Mouse (Mus musculus): Measurements from ENCODE around the gene Laptm4a.
A peak's percentile ranks its signal among the peaks of the same experiment; 100 is the strongest.

Laptm4a gene

GRCm38 (mm10) chr12:8921394-8922368 is at the start of gene Laptm4a:
Gene Laptm4a (plus strand): TSS chr12:8921664.
- DNase-seq (ENCODE audit: low read depth, low spot score), result peak; percentile 99

- no peak for DNase-seq (ENCODE audit: low read depth, low spot score)
These were observed 45.9 kb upstream of the Laptm4a start for GRCm38 (mm10) chr12:8875583-8875982.

- no peak for DNase-seq (ENCODE audit: low read depth, low spot score)
These were observed 44.6 kb upstream of the Laptm4a start for GRCm38 (mm10) chr12:8876865-8877264.

- DNase-seq (ENCODE audit: low read depth, low spot score), result no peak
These were observed 44.1 kb upstream of the Laptm4a start for GRCm38 (mm10) chr12:8877413-8877812.

- DNase-seq (ENCODE audit: low read depth, low spot score), result no peak
These were observed 42.7 kb upstream of the Laptm4a start for GRCm38 (mm10) chr12:8878752-8879151.

GRCm38 (mm10) chr12:8879389-8879788 is 42.1 kb upstream of the Laptm4a start:
- no peak for DNase-seq (ENCODE audit: low read depth, low spot score)

GRCm38 (mm10) chr12:8881736-8882135 is 39.7 kb upstream of the Laptm4a start:
- DNase-seq (ENCODE audit: low read depth, low spot score), result no peak

GRCm38 (mm10) chr12:8882376-8882775 is 39.1 kb upstream of the Laptm4a start:
- no peak for DNase-seq (ENCODE audit: low read depth, low spot score)

- no peak for DNase-seq (ENCODE audit: low read depth, low spot score)
These were observed 36.9 kb upstream of the Laptm4a start for GRCm38 (mm10) chr12:8884426-8885145.

GRCm38 (mm10) chr12:8885146-8885543 is 36.3 kb upstream of the Laptm4a start:
- DNase-seq (ENCODE audit: low read depth, low spot score), result peak; percentile 82

- no peak for DNase-seq (ENCODE audit: low read depth, low spot score)
These were observed 35.5 kb upstream of the Laptm4a start for GRCm38 (mm10) chr12:8885950-8886349.

- DNase-seq (ENCODE audit: low read depth, low spot score), result no peak
These were observed 33.0 kb upstream of the Laptm4a start for GRCm38 (mm10) chr12:8888445-8888844.

GRCm38 (mm10) chr12:8889117-8889665 is 32.3 kb upstream of the Laptm4a start:
- peak; percentile 84 for DNase-seq (ENCODE audit: low read depth, low spot score)

- peak; percentile 32 for DNase-seq (ENCODE audit: low read depth, low spot score)
These were observed 28.5 kb upstream of the Laptm4a start for GRCm38 (mm10) chr12:8892876-8893532.

GRCm38 (mm10) chr12:8897140-8897539 is 24.3 kb upstream of the Laptm4a start:
- peak; percentile 40 for DNase-seq (ENCODE audit: low read depth, low spot score)

GRCm38 (mm10) chr12:8898879-8899785 is 22.3 kb upstream of the Laptm4a start:
- DNase-seq (ENCODE audit: low read depth, low spot score), result peak; percentile 59

- peak; percentile 68 for DNase-seq (ENCODE audit: low read depth, low spot score)
These were observed 21.3 kb upstream of the Laptm4a start for GRCm38 (mm10) chr12:8900107-8900698.

GRCm38 (mm10) chr12:8900919-8901663 is 20.4 kb upstream of the Laptm4a start:
- DNase-seq (ENCODE audit: low read depth, low spot score), result no peak

GRCm38 (mm10) chr12:8901934-8902333 is 19.5 kb upstream of the Laptm4a start:
- no peak for DNase-seq (ENCODE audit: low read depth, low spot score)
